Mouse (Mus musculus) hindbrain, embryonic 13.5 days (tissue): ENCODE results near the gene Gstp2. TPM values are rescaled to one million over a fixed set of nuclear protein-coding genes. Genes with fewer than 3 reads are reported as not detected.

Source experiments
- polyA plus RNA-seq: library from polyadenylated mRNA; unstranded; fragments of >200 nt; fragmentation: Nextera tagmentation; extraction: Ambion mirVana; gene quantifications from 2 replicates; pipeline ENCODE4 v1.2.1, GENCODE M21; 2015

Gene Gstp2
- polyA plus RNA-seq, 1 experiment from 2014 or later, result 1.4 TPM

Other genes starting within 250 kb of the Gstp2 start
- gene Chka, start 194.2 kb downstream of the Gstp2 start, polyA plus RNA-seq, result 52.9 TPM in 2 replicates
- 15.0 and 15.8 TPM in 2 replicates for gene Tcirg1, start 138.9 kb downstream of the Gstp2 start, polyA plus RNA-seq
- 261 and 264 TPM in 2 replicates for gene Ndufs8, start 133.2 kb downstream of the Gstp2 start, polyA plus RNA-seq
- 1.9 and 2.1 TPM in 2 replicates for gene Aldh3b1, start 116.2 kb downstream of the Gstp2 start, polyA plus RNA-seq
- gene Unc93b1, start 110.8 kb downstream of the Gstp2 start, polyA plus RNA-seq, result 10.1 and 13.2 TPM in 2 replicates
- not detected in 2 replicates for gene Aldh3b3, start 87.4 kb downstream of the Gstp2 start, polyA plus RNA-seq
- 0.22 and 0.32 TPM in 2 replicates for gene Aldh3b2, start 73.7 kb downstream of the Gstp2 start, polyA plus RNA-seq
- gene Acy3, start 59.5 kb downstream of the Gstp2 start, polyA plus RNA-seq, result 2.3 TPM in 2 replicates
- 0.32 and 1.2 TPM in 2 replicates for gene Tbx10, start 53.3 kb downstream of the Gstp2 start, polyA plus RNA-seq
- 22.3 and 27.5 TPM in 2 replicates for gene Nudt8, start 45.4 kb downstream of the Gstp2 start, polyA plus RNA-seq
- gene Gm49405, start 45.4 kb downstream of the Gstp2 start, polyA plus RNA-seq, result 5.2 and 5.3 TPM in 2 replicates
- gene Doc2g, start 42.7 kb downstream of the Gstp2 start, polyA plus RNA-seq, result 6.5 and 7.8 TPM in 2 replicates
- gene Ndufv1, start 33.2 kb downstream of the Gstp2 start, polyA plus RNA-seq, result 220 and 241 TPM in 2 replicates
- 418 and 433 TPM in 2 replicates for gene Gstp1, start 8.0 kb downstream of the Gstp2 start, polyA plus RNA-seq
- not detected in 2 replicates for gene Gstp3, start 13.5 kb upstream of the Gstp2 start, polyA plus RNA-seq
- gene Cabp2, start 35.6 kb upstream of the Gstp2 start, polyA plus RNA-seq, result not detected in 2 replicates
- 79.8 and 81.0 TPM in 2 replicates for gene Cdk2ap2, start 51.2 kb upstream of the Gstp2 start, polyA plus RNA-seq
- gene Pitpnm1, start 54.0 kb upstream of the Gstp2 start, polyA plus RNA-seq, result 43.3 and 48.5 TPM in 2 replicates
- gene Aip, start 79.8 kb upstream of the Gstp2 start, polyA plus RNA-seq, result 90.3 and 91.7 TPM in 2 replicates
- gene Gpr152, start 93.8 kb upstream of the Gstp2 start, polyA plus RNA-seq, result not detected in 2 replicates
- 0.29 and 0.30 TPM in 2 replicates for gene Cabp4, start 98.0 kb upstream of the Gstp2 start, polyA plus RNA-seq
- gene Coro1b, start 102.6 kb upstream of the Gstp2 start, polyA plus RNA-seq, result 128 and 130 TPM in 2 replicates
- gene Ptprcap, start 107.6 kb upstream of the Gstp2 start, polyA plus RNA-seq, result 0.47 and 0.66 TPM in 2 replicates
- gene Rps6kb2, start 117.3 kb upstream of the Gstp2 start, polyA plus RNA-seq, result 61.6 and 64.3 TPM in 2 replicates
- gene Carns1, start 129.5 kb upstream of the Gstp2 start, polyA plus RNA-seq, result 5.1 and 5.6 TPM in 2 replicates
- gene Tbc1d10c, start 145.3 kb upstream of the Gstp2 start, polyA plus RNA-seq, result 0.88 and 1.1 TPM in 2 replicates
- gene Ppp1ca, start 146.0 kb upstream of the Gstp2 start, polyA plus RNA-seq, result 609 and 611 TPM in 2 replicates
- gene Rad9a, start 155.6 kb upstream of the Gstp2 start, polyA plus RNA-seq, result 20.4 and 24.6 TPM in 2 replicates
- 0.58 and 1.0 TPM in 2 replicates for gene Clcf1, start 168.2 kb upstream of the Gstp2 start, polyA plus RNA-seq
- gene AC109138.7, start 168.3 kb upstream of the Gstp2 start, polyA plus RNA-seq, result not detected in 2 replicates
- gene Pold4, start 185.9 kb upstream of the Gstp2 start, polyA plus RNA-seq, result 19.7 and 20.2 TPM in 2 replicates
- 10.4 and 10.6 TPM in 2 replicates for gene Ssh3, start 223.2 kb upstream of the Gstp2 start, polyA plus RNA-seq
- 29.9 and 33.1 TPM in 2 replicates for gene Ankrd13d, start 237.1 kb upstream of the Gstp2 start, polyA plus RNA-seq